Comparison of ENCODE assay signal across 28 mouse cellular contexts in the genomic region with DNA sequence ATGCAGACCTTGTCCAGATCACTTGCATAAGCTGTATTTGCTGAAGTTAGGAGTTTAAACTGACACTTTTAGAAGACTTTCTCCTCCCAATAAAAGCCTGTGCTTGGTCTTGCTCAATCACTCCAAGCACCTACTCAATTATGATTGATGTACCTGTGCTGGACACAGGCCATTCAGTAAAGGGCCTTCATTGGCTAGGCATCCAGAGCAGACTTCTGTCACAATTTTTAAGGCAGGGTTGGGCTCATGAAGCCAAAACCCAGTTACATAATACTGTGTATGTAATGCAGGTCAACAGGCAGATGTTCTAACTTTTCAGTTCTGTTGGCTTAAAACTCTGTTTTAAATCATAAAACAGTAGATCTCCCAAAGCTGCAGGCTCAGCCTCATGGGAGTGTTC. TPM values are rescaled to one million over a fixed set of nuclear protein-coding genes. Genes with fewer than 3 reads are reported as not detected.
"Had no signal": no experiment of that assay in that cellular context is flagged by ENCODE, and none has a peak within 500 bp of the region (broad histone marks: within the 10 kb centered on the region; RNA-seq: fewer than 3 reads in every experiment).

No protein-coding gene starts in this region.

- H3K27me3 ChIP-seq: intestine, embryonic 15.5 days; kidney, embryonic 15.5 days; limb, embryonic 12.5 days; limb, embryonic 15.5 days; midbrain, embryonic 13.5 days; neural tube, embryonic 13.5 days; stomach, embryonic 15.5 days had no signal

- H3K9ac ChIP-seq: intestine, embryonic 15.5 days; kidney, embryonic 15.5 days; limb, embryonic 12.5 days; limb, embryonic 15.5 days; liver, embryonic 14.5 days; lung, embryonic 14.5 days; midbrain, embryonic 13.5 days; neural tube, embryonic 13.5 days; stomach, embryonic 15.5 days had no signal

- H3K9me3 ChIP-seq: intestine, embryonic 15.5 days; kidney, embryonic 15.5 days; limb, embryonic 12.5 days; limb, embryonic 15.5 days; megakaryocyte, embryonic 14.5 days; midbrain, embryonic 10.5 days; midbrain, embryonic 13.5 days; neural tube, embryonic 13.5 days; stomach, embryonic 15.5 days had no signal

- DNase-seq: kidney, adult 11 months; kidney, adult 8-10 months; kidney, postnatal 10 days; kidney, postnatal 36 days; layer of hippocampus, postnatal 36 days; lung, embryonic 14.5 days; right cerebral cortex, postnatal 25 days; spleen, adult 18-20 months; thymus, postnatal 25 days had no signal

- H3K4me2 ChIP-seq: intestine, embryonic 15.5 days; kidney, embryonic 15.5 days; limb, embryonic 12.5 days; limb, embryonic 15.5 days; lung, embryonic 14.5 days; midbrain, embryonic 13.5 days; neural tube, embryonic 13.5 days; stomach, embryonic 15.5 days had no signal

- H3K27ac ChIP-seq: intestine, embryonic 15.5 days; kidney, embryonic 15.5 days; left cerebral cortex, adult 2 months; limb, embryonic 12.5 days; limb, embryonic 15.5 days; liver, embryonic 14.5 days; midbrain, embryonic 10.5 days; midbrain, embryonic 13.5 days; neural tube, embryonic 13.5 days; stomach, embryonic 15.5 days had no signal

- H3K36me3 ChIP-seq: intestine, embryonic 15.5 days; kidney, embryonic 15.5 days; limb, embryonic 12.5 days; limb, embryonic 15.5 days; midbrain, embryonic 10.5 days; midbrain, embryonic 13.5 days; neural tube, embryonic 13.5 days; stomach, embryonic 15.5 days had no signal

- H3K4me1 ChIP-seq: intestine, embryonic 15.5 days; kidney, embryonic 15.5 days; limb, embryonic 12.5 days; limb, embryonic 15.5 days; megakaryocyte, embryonic 14.5 days; midbrain, embryonic 10.5 days; midbrain, embryonic 13.5 days; neural tube, embryonic 13.5 days; stomach, embryonic 15.5 days had no signal

- H3K4me3 ChIP-seq: intestine, embryonic 15.5 days; kidney, embryonic 15.5 days; left cerebral cortex, adult 2 months; limb, embryonic 12.5 days; limb, embryonic 15.5 days; megakaryocyte, embryonic 14.5 days; midbrain, embryonic 10.5 days; midbrain, embryonic 13.5 days; myocyte; neural tube, embryonic 13.5 days; stomach, embryonic 15.5 days had no signal

- ATAC-seq: intestine, embryonic 15.5 days; lung, postnatal 0 days; midbrain, embryonic 13.5 days; midbrain, embryonic 16.5 days had no signal

RNA-seq across cellular contexts. Expression of gene Wfdc18, which starts 12.0 kb away (rescaled TPM):
- total RNA-seq: layer of hippocampus, adult 8-10 months; layer of hippocampus, postnatal 10 days; layer of hippocampus, postnatal 36 days; monocyte, adult 5-6 weeks had no signal
- polyA plus RNA-seq: limb, embryonic 12.5 days; liver, embryonic 14.5 days; lung, embryonic 14.5 days; lung, postnatal 0 days; midbrain, embryonic 10.5 days; midbrain, embryonic 13.5 days; midbrain, embryonic 16.5 days; myocyte; neural tube, embryonic 13.5 days had no signal

RNA-seq across cellular contexts. Expression of gene Wfdc17, which starts 17.0 kb away (rescaled TPM):
- total RNA-seq: layer of hippocampus, postnatal 10 days; left cerebral cortex, adult 2 months; left cerebral cortex, postnatal 10 days; left cerebral cortex, postnatal 36 days had no signal
- polyA plus RNA-seq: midbrain, embryonic 10.5 days; midbrain, embryonic 16.5 days; myocyte; neural tube, embryonic 13.5 days had no signal

RNA-seq across cellular contexts. Expression of gene Wfdc21, which starts 26.0 kb away (rescaled TPM):
- total RNA-seq: layer of hippocampus, adult 8-10 months; layer of hippocampus, postnatal 10 days; layer of hippocampus, postnatal 36 days; left cerebral cortex, adult 2 months; left cerebral cortex, postnatal 10 days; left cerebral cortex, postnatal 36 days had no signal
- polyA plus RNA-seq: intestine, embryonic 15.5 days; limb, embryonic 12.5 days; midbrain, embryonic 10.5 days; midbrain, embryonic 16.5 days; myocyte; neural tube, embryonic 13.5 days had no signal

RNA-seq across cellular contexts. Expression of gene Ccl4, which starts 58.4 kb away (rescaled TPM):
- total RNA-seq: layer of hippocampus, postnatal 10 days; layer of hippocampus, postnatal 36 days; left cerebral cortex, adult 2 months; left cerebral cortex, postnatal 10 days; left cerebral cortex, postnatal 36 days had no signal
- polyA plus RNA-seq: midbrain, embryonic 10.5 days; midbrain, embryonic 13.5 days; myocyte had no signal
